Mouse (Mus musculus): ENCODE results near the gene Timm8a2.
A peak's percentile ranks its signal among the peaks of the same experiment; 100 is the strongest.

DNA sequence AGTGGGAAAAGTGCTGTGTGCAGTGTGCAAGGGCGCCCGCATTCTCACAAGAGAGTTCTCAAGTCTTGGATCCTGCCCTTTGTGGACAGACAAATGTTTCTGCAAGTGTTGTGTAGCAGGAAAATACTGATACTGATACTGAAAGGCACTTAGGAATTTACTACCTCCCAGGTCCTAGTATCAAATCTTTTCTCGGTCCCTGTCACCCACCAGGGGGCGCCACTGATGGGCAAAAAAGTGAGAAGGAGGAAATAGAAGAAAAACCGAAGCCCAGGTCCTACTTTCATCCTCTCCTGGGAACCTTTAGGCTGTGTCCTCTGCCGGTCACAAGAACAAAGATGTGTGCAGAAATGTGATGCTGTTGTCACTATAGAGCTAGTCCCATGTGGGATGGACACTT is 45.0 kb downstream of the Timm8a2 start:
- peak; percentile 55; the same call in 1 of the 2 replicates for TF ChIP-seq CTCF (IDR thresholded peaks at IDR 0.05; ENCODE audit: borderline replicate concordance, extremely low read depth, insufficient read depth, insufficient read length)
- TF ChIP-seq POLR2A (IDR thresholded peaks at IDR 0.05; ENCODE audit: borderline replicate concordance, extremely low read depth, insufficient read depth, insufficient read length, poor library complexity, severe bottlenecking) = no peak

All from brain, embryonic 14.5 days (tissue).